Mouse (Mus musculus): Measurements from ENCODE around the gene D930020B18Rik. TPM values are rescaled to one million over a fixed set of nuclear protein-coding genes. Genes with fewer than 3 reads are reported as not detected.

Gene D930020B18Rik
- polyA plus RNA-seq, 1 experiment from 2014 or later: 1.8 TPM

GRCm38 (mm10) chr10:121613570-121613969 is 27.8 kb upstream of the D930020B18Rik start:
- Histone ChIP-seq H3K4me1 (ENCODE audit: control insufficient read depth, insufficient read depth, low read length) (no peaks in the 10 kb centered on the region), H3K36me3 (ENCODE audit: control insufficient read depth, insufficient read depth, low read length) (peaks cover 31% of the 10 kb centered on the region), H3K27me3 (ENCODE audit: control insufficient read depth, insufficient read depth, low read length) (no peaks in the 10 kb centered on the region), H3K27ac (replicated peaks; ENCODE audit: low read depth, low read length) (no peak overlapping the region), H3K9me3 (ENCODE audit: control insufficient read depth, low read length) (no peaks in the 10 kb centered on the region), H3K4me2 (ENCODE audit: low read depth, severe bottlenecking) (no peak overlapping the region), H3K9ac (ENCODE audit: low read length) (no peak overlapping the region), H3K4me3 (ENCODE audit: low read depth, low read length) (no peak overlapping the region)
- DNase-seq (ENCODE audit: low spot score) (no peak), ATAC-seq (ENCODE audit: insufficient number of reproducible peaks, low FRiP score, low TSS enrichment, low read depth) (no peak)
- WGBS: 88% methylated on average over 13 of the region's 13 CpGs

- Histone ChIP-seq H3K4me2 (ENCODE audit: low read depth, severe bottlenecking) (no peak overlapping the region), H3K4me3 (ENCODE audit: low read depth, low read length) (no peak overlapping the region), H3K27me3 (ENCODE audit: control insufficient read depth, insufficient read depth, low read length) (no peaks in the 10 kb centered on the region), H3K4me1 (ENCODE audit: control insufficient read depth, insufficient read depth, low read length) (no peaks in the 10 kb centered on the region), H3K9me3 (ENCODE audit: control insufficient read depth, low read length) (no peaks in the 10 kb centered on the region), H3K27ac (replicated peaks; ENCODE audit: low read depth, low read length) (no peak overlapping the region), H3K36me3 (ENCODE audit: control insufficient read depth, insufficient read depth, low read length) (peaks cover 23% of the 10 kb centered on the region), H3K9ac (ENCODE audit: low read length) (no peak overlapping the region)
- 95% methylated on average over 13 of the region's 13 CpGs for WGBS
- ATAC-seq (ENCODE audit: insufficient number of reproducible peaks, low FRiP score, low TSS enrichment, low read depth): no peak
- no peak for DNase-seq (ENCODE audit: low spot score)
Measured at GRCm38 (mm10) chr10:121615146-121615870, 26.1 kb upstream of the D930020B18Rik start.

- WGBS: 90% methylated on average over 7 of the region's 7 CpGs
- Histone ChIP-seq H3K27me3 (ENCODE audit: control insufficient read depth, insufficient read depth, low read length) (no peaks in the 10 kb centered on the region), H3K9me3 (ENCODE audit: control insufficient read depth, low read length) (no peaks in the 10 kb centered on the region), H3K9ac (ENCODE audit: low read length) (no peak overlapping the region), H3K4me3 (ENCODE audit: low read depth, low read length) (no peak overlapping the region), H3K27ac (replicated peaks; ENCODE audit: low read depth, low read length) (no peak overlapping the region), H3K4me2 (ENCODE audit: low read depth, severe bottlenecking) (no peak overlapping the region), H3K36me3 (ENCODE audit: control insufficient read depth, insufficient read depth, low read length) (peaks cover 22% of the 10 kb centered on the region), H3K4me1 (ENCODE audit: control insufficient read depth, insufficient read depth, low read length) (no peaks in the 10 kb centered on the region)
- DNase-seq (ENCODE audit: low spot score) (no peak), ATAC-seq (ENCODE audit: insufficient number of reproducible peaks, low FRiP score, low TSS enrichment, low read depth) (no peak)
Measured at GRCm38 (mm10) chr10:121615935-121616334, 25.5 kb upstream of the D930020B18Rik start.

- DNase-seq (ENCODE audit: low spot score) (no peak), ATAC-seq (ENCODE audit: insufficient number of reproducible peaks, low FRiP score, low TSS enrichment, low read depth) (no peak)
- no peak overlapping the region for H3K9ac ChIP-seq (ENCODE audit: low read length)
- H3K4me2 ChIP-seq (ENCODE audit: low read depth, severe bottlenecking): no peak overlapping the region
- H3K4me1 ChIP-seq (ENCODE audit: control insufficient read depth, insufficient read depth, low read length): peaks cover 7% of the 10 kb centered on the region
- H3K36me3 ChIP-seq (ENCODE audit: control insufficient read depth, insufficient read depth, low read length): peaks cover 5% of the 10 kb centered on the region; the same call in 1 of the 2 replicates
- H3K27me3 ChIP-seq (ENCODE audit: control insufficient read depth, insufficient read depth, low read length): no peaks in the 10 kb centered on the region
- no peaks in the 10 kb centered on the region for H3K9me3 ChIP-seq (ENCODE audit: control insufficient read depth, low read length)
- no peak overlapping the region for H3K4me3 ChIP-seq (ENCODE audit: low read depth, low read length)
- H3K27ac ChIP-seq (replicated peaks; ENCODE audit: low read depth, low read length): no peak overlapping the region
- WGBS: 83% methylated on average over 6 of the region's 6 CpGs
Measured at GRCm38 (mm10) chr10:121622431-121622830, 19.0 kb upstream of the D930020B18Rik start.

- no peak overlapping the region for H3K27ac ChIP-seq (replicated peaks; ENCODE audit: low read depth, low read length)
- peaks cover 7% of the 10 kb centered on the region for H3K4me1 ChIP-seq (ENCODE audit: control insufficient read depth, insufficient read depth, low read length)
- H3K36me3 ChIP-seq (ENCODE audit: control insufficient read depth, insufficient read depth, low read length): peaks cover 5% of the 10 kb centered on the region; the same call in 1 of the 2 replicates
- H3K9ac ChIP-seq (ENCODE audit: low read length): no peak overlapping the region
- WGBS: 93% methylated on average over 7 of the region's 7 CpGs
- ATAC-seq (ENCODE audit: insufficient number of reproducible peaks, low FRiP score, low TSS enrichment, low read depth): no peak
- no peak for DNase-seq (ENCODE audit: low spot score)
- H3K4me2 ChIP-seq (ENCODE audit: low read depth, severe bottlenecking): no peak overlapping the region
- no peaks in the 10 kb centered on the region for H3K9me3 ChIP-seq (ENCODE audit: control insufficient read depth, low read length)
- no peak overlapping the region for H3K4me3 ChIP-seq (ENCODE audit: low read depth, low read length)
- H3K27me3 ChIP-seq (ENCODE audit: control insufficient read depth, insufficient read depth, low read length): no peaks in the 10 kb centered on the region
Measured at GRCm38 (mm10) chr10:121623670-121624069, 17.7 kb upstream of the D930020B18Rik start.

- DNase-seq (ENCODE audit: low spot score) (no peak), ATAC-seq (ENCODE audit: insufficient number of reproducible peaks, low FRiP score, low TSS enrichment, low read depth) (no peak)
- peak overlapping the region; percentile 92 for H3K4me3 ChIP-seq (ENCODE audit: low read depth, low read length)
- no peaks in the 10 kb centered on the region for H3K27me3 ChIP-seq (ENCODE audit: control insufficient read depth, insufficient read depth, low read length)
- H3K36me3 ChIP-seq (ENCODE audit: control insufficient read depth, insufficient read depth, low read length): peaks cover 5% of the 10 kb centered on the region; the same call in 1 of the 2 replicates
- peak overlapping the region; percentile 70 for H3K4me2 ChIP-seq (ENCODE audit: low read depth, severe bottlenecking)
- WGBS: 25% methylated on average over 9 of the region's 9 CpGs
- H3K9ac ChIP-seq (ENCODE audit: low read length): peak overlapping the region; percentile 82
- 0 out of 2 replicates have a peak overlapping the region, but pooled peaks have one; percentile 26 for H3K27ac ChIP-seq (replicated peaks; ENCODE audit: low read depth, low read length)
- H3K4me1 ChIP-seq (ENCODE audit: control insufficient read depth, insufficient read depth, low read length): peaks cover 7% of the 10 kb centered on the region
- no peaks in the 10 kb centered on the region for H3K9me3 ChIP-seq (ENCODE audit: control insufficient read depth, low read length)
Measured at GRCm38 (mm10) chr10:121625006-121625405, 16.4 kb upstream of the D930020B18Rik start.

GRCm38 (mm10) chr10:121625407-121626185 is 15.8 kb upstream of the D930020B18Rik start:
- peak overlapping the region; percentile 89 for H3K27ac ChIP-seq (replicated peaks; ENCODE audit: low read depth, low read length)
- no peaks in the 10 kb centered on the region for H3K9me3 ChIP-seq (ENCODE audit: control insufficient read depth, low read length)
- WGBS: 1% methylated on average over 40 of the region's 41 CpGs
- H3K4me3 ChIP-seq (ENCODE audit: low read depth, low read length): peak overlapping the region; percentile 92
- no peaks in the 10 kb centered on the region for H3K27me3 ChIP-seq (ENCODE audit: control insufficient read depth, insufficient read depth, low read length)
- H3K9ac ChIP-seq (ENCODE audit: low read length): peak overlapping the region; percentile 82
- H3K4me2 ChIP-seq (ENCODE audit: low read depth, severe bottlenecking): peak overlapping the region; percentile 70
- peaks cover 7% of the 10 kb centered on the region for H3K4me1 ChIP-seq (ENCODE audit: control insufficient read depth, insufficient read depth, low read length)
- ATAC-seq (ENCODE audit: insufficient number of reproducible peaks, low FRiP score, low TSS enrichment, low read depth) (no peak; the same call in 1 of the 2 replicates), DNase-seq (ENCODE audit: low spot score) (no peak)
- H3K36me3 ChIP-seq (ENCODE audit: control insufficient read depth, insufficient read depth, low read length): peaks cover 5% of the 10 kb centered on the region; the same call in 1 of the 2 replicates

GRCm38 (mm10) chr10:121626186-121626882 is 15.1 kb upstream of the D930020B18Rik start, which contains the start of gene Xpot:
Gene Xpot, minus strand, starts transcription at chr10:121626332.
- ATAC-seq (ENCODE audit: insufficient number of reproducible peaks, low FRiP score, low TSS enrichment, low read depth): peak; percentile 99
- H3K4me3 ChIP-seq (ENCODE audit: low read depth, low read length): peak within 1 kb of the TSS; percentile 92
- WGBS: under 1% methylated on average over 67 of the region's 70 CpGs

More at GRCm38 (mm10) chr10:121626186-121626882, 15.1 kb upstream of the D930020B18Rik start, which contains the start of gene Xpot:
- H3K4me2 ChIP-seq (ENCODE audit: low read depth, severe bottlenecking): peak within 1 kb of the TSS; percentile 70
- H3K9me3 ChIP-seq (ENCODE audit: control insufficient read depth, low read length): no peaks in the 10 kb centered on the region
- peaks cover 2% of the 10 kb centered on the region; the same call in 1 of the 2 replicates for H3K36me3 ChIP-seq (ENCODE audit: control insufficient read depth, insufficient read depth, low read length)
- peak; percentile 100 for DNase-seq (ENCODE audit: low spot score)
- peak within 1 kb of the TSS; percentile 89 for H3K27ac ChIP-seq (replicated peaks; ENCODE audit: low read depth, low read length)
- peak within 1 kb of the TSS; percentile 82 for H3K9ac ChIP-seq (ENCODE audit: low read length)
- H3K4me1 ChIP-seq (ENCODE audit: control insufficient read depth, insufficient read depth, low read length): peaks cover 7% of the 10 kb centered on the region
- H3K27me3 ChIP-seq (ENCODE audit: control insufficient read depth, insufficient read depth, low read length): no peaks in the 10 kb centered on the region
